Mouse (Mus musculus): ENCODE results near the gene Pcbd1.

DNA sequence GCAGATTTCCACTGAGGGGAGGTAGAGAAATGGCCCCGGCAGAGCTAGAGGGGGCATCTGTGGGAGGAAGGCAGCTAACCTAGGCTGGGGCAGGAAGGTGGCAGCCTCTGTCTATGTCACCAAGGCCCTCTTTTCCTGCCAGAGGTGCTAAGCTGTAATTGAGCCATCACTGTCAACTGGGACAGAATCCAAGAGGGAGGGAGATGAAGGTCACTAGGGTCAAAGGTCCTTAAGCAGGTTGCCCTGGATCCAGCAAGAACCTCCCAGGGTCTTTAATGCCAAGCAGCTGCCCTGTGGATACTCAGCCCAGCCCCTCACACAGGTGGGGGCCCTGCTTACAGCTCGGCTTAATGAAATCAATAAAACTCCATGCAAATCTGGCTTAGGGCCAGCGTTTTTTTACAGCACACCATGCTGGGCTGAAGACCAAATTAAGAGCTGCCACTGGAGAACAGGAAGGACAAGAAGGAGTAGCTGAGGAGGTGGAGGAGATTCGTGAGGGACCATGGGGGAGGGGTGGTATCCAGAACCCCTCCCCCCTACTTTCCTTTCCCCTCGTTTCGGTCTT, 29.5 kb upstream of the Pcbd1 start:
- TF ChIP-seq CTCF (IDR thresholded peaks at IDR 0.05; ENCODE audit: extremely low read depth, insufficient read length, insufficient replicate concordance, low read depth, low read length) (no peak), POLR2A (IDR thresholded peaks at IDR 0.05; ENCODE audit: low read depth, low read length) (no peak)
